Mouse (Mus musculus) mature B cell (primary cell): ENCODE measurements around the gene Tmsb15b1.
"Not testable (repeated sequence)": the region's sequence is repeated elsewhere in the genome, so short reads cannot be mapped to it uniquely, and the experiment has no call there.

Experiments used
- in situ Hi-C: fragments of 300-500 bp; cut with MboI; formaldehyde crosslinking; loops from 2 replicates; pipeline ENCODE4 v1.14.3; 2019

Gene Tmsb15b1

GRCm38 (mm10) chrX:136976424-136977084, at the start of gene Tmsb15b1, which contains the start of gene Tmsb15l:
Tmsb15b1 (minus strand) TSS chrX:136976874.
Tmsb15l (minus strand) TSS chrX:136976869.
- in situ Hi-C loops, result loop anchor here (5.0 kb wide), 1 partner anchor 41 kb away; no protein-coding TSS in a partner anchor

GRCm38 (mm10) chrX:137019310-137019709, 42.6 kb upstream of the Tmsb15b1 start:
- in situ Hi-C loops, result loop anchor here (5.0 kb wide), 1 partner anchor 42 kb away; the partner anchor contains the start of genes Tmsb15b1, Tmsb15b2 and Tmsb15l

GRCm38 (mm10) chrX:137017668-137018067, 41.0 kb upstream of the Tmsb15b1 start:
- in situ Hi-C loops, result loop anchor here (5.0 kb wide), 1 partner anchor 40 kb away; the partner anchor contains the start of genes Tmsb15b1, Tmsb15b2 and Tmsb15l

DNA sequence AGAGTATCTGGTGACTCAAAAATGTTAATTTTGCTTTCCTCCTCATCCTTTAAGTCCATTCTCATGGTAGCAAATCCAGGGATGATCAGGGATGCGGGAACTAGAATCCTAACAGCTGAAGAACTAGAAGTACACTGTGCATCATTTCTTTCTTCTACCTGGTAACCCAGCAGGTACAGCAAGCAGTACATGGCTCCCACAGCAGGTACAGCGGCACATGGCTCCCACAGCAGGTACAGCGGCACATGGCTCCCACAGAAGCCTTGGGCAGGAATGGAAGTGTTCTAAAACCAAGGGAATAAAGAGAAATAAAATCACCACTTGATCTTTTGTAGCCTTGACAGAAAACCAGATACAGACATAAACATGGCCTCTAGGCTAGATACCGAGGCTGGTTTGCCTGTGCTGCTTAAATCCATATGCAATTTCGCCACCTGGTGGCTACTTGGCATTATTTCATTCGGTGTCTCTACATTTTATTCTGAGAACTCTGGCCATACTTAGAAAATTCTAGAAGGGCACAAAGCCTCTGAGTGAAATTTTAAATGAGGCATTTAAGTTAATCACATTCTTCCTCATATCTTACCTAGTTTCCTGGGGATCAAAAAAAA, 38.5 kb upstream of the Tmsb15b1 start:
- in situ Hi-C loops, result loop anchor here (5.0 kb wide), 1 partner anchor 38 kb away; the partner anchor contains the start of genes Tmsb15b1, Tmsb15b2 and Tmsb15l

- in situ Hi-C loops, result no loop called here
Measured at GRCm38 (mm10) chrX:136996256-136996655, 19.6 kb upstream of the Tmsb15b1 start.

DNA sequence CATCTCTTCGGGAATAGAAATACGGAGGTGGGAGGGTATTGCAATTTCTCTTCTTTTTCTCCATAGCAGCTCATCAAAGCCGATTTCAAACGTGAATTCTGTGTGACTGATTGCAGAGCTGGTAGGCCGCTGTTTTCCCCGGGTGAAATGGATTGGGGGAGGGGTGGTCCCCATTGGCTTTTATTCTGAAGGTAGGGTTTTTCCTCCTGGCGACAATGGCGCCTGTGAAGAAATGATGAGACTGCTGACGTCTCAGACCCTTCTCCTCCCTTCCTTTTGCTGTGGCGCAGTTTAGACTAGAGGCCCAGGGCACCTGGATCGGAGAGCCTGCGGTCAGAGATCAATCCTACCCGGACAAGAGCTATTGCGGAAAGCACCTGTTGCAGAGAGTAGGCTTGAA, 17.0 kb upstream of the Tmsb15b1 start:
- in situ Hi-C loops, result no loop called here

GRCm38 (mm10) chrX:136992978-136993547, 16.4 kb upstream of the Tmsb15b1 start, which contains the start of gene Zcchc18:
Zcchc18 (plus strand) TSS chrX:136993155.
- in situ Hi-C loops, result no loop called here

DNA sequence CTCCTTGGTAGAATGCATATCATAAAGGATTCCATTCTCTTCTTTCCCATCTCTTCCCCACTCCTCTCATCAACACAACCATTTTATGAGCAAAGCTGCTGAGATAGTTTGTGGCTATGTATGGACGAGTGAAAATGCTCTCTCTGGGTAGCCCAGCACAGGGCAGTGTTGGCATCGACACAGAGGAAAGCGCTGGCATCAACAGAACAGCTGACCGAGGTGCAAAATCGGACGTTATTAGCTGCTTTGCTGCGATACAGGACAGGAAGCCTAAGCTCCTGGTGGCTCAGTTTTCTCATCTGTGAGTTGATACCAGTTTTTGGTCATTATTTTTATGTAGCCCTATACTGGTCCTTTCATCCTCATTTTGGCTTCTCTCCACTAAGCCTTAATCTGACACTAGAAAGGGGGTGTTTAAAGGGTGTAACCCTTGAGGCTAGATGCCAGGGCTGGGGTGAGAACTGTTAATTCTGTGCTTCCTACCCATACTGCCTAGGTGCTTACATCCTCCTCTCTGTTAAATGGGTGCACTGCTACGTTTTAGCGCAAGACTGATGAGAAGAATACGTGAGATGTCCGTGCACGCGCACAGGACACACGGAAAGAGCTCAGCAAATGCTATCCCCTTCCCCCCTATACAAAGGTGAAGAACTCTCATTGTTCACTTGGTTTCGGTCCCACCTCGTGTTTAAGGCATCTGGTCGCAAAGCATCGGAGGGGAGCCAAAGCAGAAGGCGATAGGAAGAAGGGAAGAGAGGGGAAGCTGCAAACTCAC, 15.7 kb upstream of the Tmsb15b1 start:
- in situ Hi-C loops, result no loop called here

GRCm38 (mm10) chrX:136991274-136991673, 14.6 kb upstream of the Tmsb15b1 start:
- in situ Hi-C loops, result no loop called here

DNA sequence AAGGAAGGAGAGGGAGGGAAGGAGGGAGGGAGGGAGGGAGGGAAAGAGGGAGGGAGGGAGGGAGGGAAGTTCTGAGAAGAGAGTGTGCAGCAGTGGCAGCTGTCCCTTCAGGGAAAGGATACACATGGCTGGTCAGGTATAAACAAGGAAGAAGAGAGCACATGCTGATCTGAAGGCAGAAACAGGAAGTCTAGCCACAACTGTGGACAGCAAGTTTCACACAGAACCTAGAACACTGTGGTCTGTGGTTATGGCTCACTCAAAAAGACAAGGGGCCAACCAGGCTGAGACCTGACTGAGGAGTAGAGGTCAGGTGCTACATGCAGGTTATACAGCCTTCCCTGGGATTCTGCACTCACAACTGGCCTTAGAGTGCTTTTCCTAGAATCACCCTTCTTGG, 9.4 kb upstream of the Tmsb15b1 start:
- in situ Hi-C loops, result no loop called here

DNA sequence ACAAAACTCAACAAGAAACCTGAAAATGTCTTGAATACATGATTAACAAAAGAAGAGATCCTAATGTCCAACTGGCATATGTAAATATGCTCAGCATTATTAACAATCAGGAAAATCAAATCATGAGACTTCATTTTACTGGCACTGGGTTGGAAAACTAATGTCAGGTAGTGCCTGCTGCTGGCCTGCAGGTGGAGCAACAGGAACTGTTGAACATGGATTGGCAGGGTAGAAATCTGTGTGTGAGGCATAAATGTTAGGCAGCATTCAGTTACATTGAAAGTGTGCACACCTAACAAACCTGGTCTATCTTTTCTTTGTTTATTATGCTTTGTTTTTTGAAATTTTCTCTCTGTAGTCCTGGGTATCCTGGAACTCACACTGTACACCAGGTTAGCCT, 1.9 kb upstream of the Tmsb15b1 start:
- in situ Hi-C loops, result loop anchor here (5.0 kb wide), 1 partner anchor 39 kb away; no protein-coding TSS in a partner anchor

GRCm38 (mm10) chrX:136975397-136975796, 1.3 kb downstream of the Tmsb15b1 start, which contains the start of gene Tmsb15b2:
Tmsb15b2 (minus strand) TSS chrX:136975497.
- in situ Hi-C loops, result loop anchor here (5.0 kb wide), 1 partner anchor 42 kb away; no protein-coding TSS in a partner anchor

GRCm38 (mm10) chrX:136959688-136960087, 17.0 kb downstream of the Tmsb15b1 start:
- in situ Hi-C loops, result no loop called here

GRCm38 (mm10) chrX:136958300-136958699, 18.4 kb downstream of the Tmsb15b1 start:
- in situ Hi-C loops, result not testable (repeated sequence)

- in situ Hi-C loops, result not testable (repeated sequence)
Measured at GRCm38 (mm10) chrX:136957583-136958279, 18.9 kb downstream of the Tmsb15b1 start.

GRCm38 (mm10) chrX:136937985-136938384, 38.7 kb downstream of the Tmsb15b1 start:
- in situ Hi-C loops, result no loop called here

DNA sequence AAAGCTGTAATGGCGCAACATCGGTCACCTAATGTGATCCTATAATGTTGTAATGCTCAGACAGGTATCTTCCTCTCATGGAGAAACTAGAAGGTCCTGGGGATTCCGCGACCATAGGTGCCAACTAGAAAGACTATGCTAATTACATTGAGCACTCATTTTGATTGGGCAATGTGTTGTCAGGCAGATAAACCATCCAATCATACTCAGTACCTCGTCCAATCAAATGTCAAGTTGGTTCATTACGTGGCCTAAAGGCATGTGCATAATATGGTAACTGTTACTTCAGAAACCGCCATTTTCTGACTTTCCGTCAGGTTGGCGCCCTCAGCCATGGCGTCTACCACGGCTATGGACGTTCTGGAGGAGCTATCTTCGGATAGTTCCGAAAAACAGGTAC, 49.6 kb downstream of the Tmsb15b1 start, which contains the start of gene H2bfm:
H2bfm (plus strand) TSS at position 295 of the 400 bp plus-strand sequence.
- in situ Hi-C loops, result no loop called here

- in situ Hi-C loops, result no loop called here
Measured at GRCm38 (mm10) chrX:136925863-136926262, 50.8 kb downstream of the Tmsb15b1 start.
